Mouse (Mus musculus): ENCODE results near the gene Cox7a2l.

Gene Cox7a2l

DNA sequence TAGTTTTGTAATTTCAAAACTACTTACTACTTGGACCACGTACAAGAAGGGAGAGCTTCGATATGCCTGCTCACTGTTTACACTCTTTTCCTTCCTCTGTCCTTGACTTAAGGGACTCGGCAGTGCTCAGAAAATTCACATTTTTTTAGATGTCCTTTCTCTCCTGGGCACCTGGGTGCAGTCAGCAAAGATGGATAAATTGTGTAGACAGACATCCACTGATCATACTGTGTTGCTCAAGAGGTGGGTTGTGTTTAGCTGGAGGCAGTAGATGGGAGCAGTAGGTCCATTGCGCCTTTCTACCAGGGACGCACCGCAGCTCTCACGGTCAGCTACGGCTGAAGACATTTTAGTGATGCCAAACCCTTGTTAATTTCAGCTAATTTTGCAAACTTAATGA lies 64.7 kb downstream of the Cox7a2l start:
- DNase-seq (ENCODE audit: low spot score), result no peak
